Mouse (Mus musculus) kidney, embryonic 15.5 days (tissue): ENCODE results near the gene Myo6. TPM values are rescaled to one million over a fixed set of nuclear protein-coding genes. Genes with fewer than 3 reads are reported as not detected.

Experiments
- ATAC-seq: fragments of 200-750 bp; cut with Nextera tagmentation; replicated peaks from 2 replicates; pipeline ENCODE4 v1.8.0; 2017; ENCODE audit warnings: moderate TSS enrichment; ENCODE audit not compliant: low FRiP score
- H3K27ac ChIP-seq: fragments of 300-500 bp; sonication (generic); 2 replicates; pipeline ENCODE4 v1.5.1; 2015; ENCODE audit warnings: mild to moderate bottlenecking, inconsistent platforms
- H3K27me3 ChIP-seq: fragments of 300-500 bp; sonication (generic); 2 replicates; pipeline ENCODE4 v1.6.1; 2015; ENCODE audit warnings: inconsistent platforms
- H3K36me3 ChIP-seq: fragments of 300-500 bp; sonication (generic); 2 replicates; pipeline ENCODE4 v1.6.1; 2015; ENCODE audit warnings: inconsistent platforms
- H3K4me1 ChIP-seq: fragments of 300-500 bp; sonication (generic); 2 replicates; pipeline ENCODE4 v1.6.1; 2015; ENCODE audit warnings: inconsistent platforms
- H3K4me2 ChIP-seq: fragments of 300-500 bp; sonication (generic); 2 replicates; pipeline ENCODE4 v1.6.1; 2015; ENCODE audit warnings: moderate library complexity, mild to moderate bottlenecking, inconsistent platforms
- H3K4me3 ChIP-seq: fragments of 300-500 bp; sonication (generic); replicated peaks from 2 replicates; pipeline ENCODE4 v1.5.1; 2015; ENCODE audit warnings: mild to moderate bottlenecking, inconsistent platforms
- H3K9ac ChIP-seq: fragments of 300-500 bp; sonication (generic); 2 replicates; pipeline ENCODE4 v1.6.1; 2015; ENCODE audit warnings: mild to moderate bottlenecking, inconsistent platforms
- H3K9me3 ChIP-seq: fragments of 300-500 bp; sonication (generic); replicated peaks from 2 replicates; pipeline ENCODE4 v1.6.1; 2016; ENCODE audit warnings: inconsistent platforms
- WGBS: fragments of 180-500 bp; shearing (Covaris S2); methylation state at CpG from one replicate; pipeline ENCODE4 v1.1.7; 2015; ENCODE audit warnings: mixed read lengths; 5-methylcytosine and 5-hydroxymethylcytosine counted together
- polyA plus RNA-seq: library from polyadenylated mRNA; unstranded; fragments of >200 nt; fragmentation: Nextera tagmentation; extraction: Ambion mirVana; gene quantifications from 2 replicates; pipeline ENCODE4 v1.2.1, GENCODE M21; 2015

Myo6 gene
- polyA plus RNA-seq, 1 experiment from 2014 or later, result 54.0 TPM

GRCm38 (mm10) chr9:80277770-80278169 is 112.9 kb downstream of the Myo6 start:
- Histone ChIP-seq H3K9ac (no peak overlapping the region), H3K4me1 (no peaks in the 10 kb centered on the region), H3K27ac (no peak overlapping the region), H3K4me3 (no peak overlapping the region), H3K27me3 (no peaks in the 10 kb centered on the region), H3K36me3 (peaks cover 51% of the 10 kb centered on the region), H3K9me3 (no peaks in the 10 kb centered on the region), H3K4me2 (no peak overlapping the region)
- 80% methylated on average over 6 of the region's 6 CpGs for WGBS
- ATAC-seq, result no peak

- H3K27me3 ChIP-seq, result no peaks in the 10 kb centered on the region
- no peak overlapping the region for H3K9ac ChIP-seq
- ATAC-seq, result no peak
- H3K4me1 ChIP-seq, result no peaks in the 10 kb centered on the region
- 97% methylated on average over 1 of the region's 1 CpGs for WGBS
- no peaks in the 10 kb centered on the region for H3K9me3 ChIP-seq
- H3K27ac ChIP-seq, result no peak overlapping the region
- peaks cover 51% of the 10 kb centered on the region for H3K36me3 ChIP-seq
- no peak overlapping the region for H3K4me3 ChIP-seq
- no peak overlapping the region for H3K4me2 ChIP-seq
Measured at GRCm38 (mm10) chr9:80280724-80281123, 115.9 kb downstream of the Myo6 start.

- 96% methylated on average over 3 of the region's 3 CpGs for WGBS
- no peak overlapping the region for H3K4me2 ChIP-seq
- ATAC-seq, result no peak
- no peaks in the 10 kb centered on the region for H3K9me3 ChIP-seq
- H3K9ac ChIP-seq, result no peak overlapping the region
- H3K4me3 ChIP-seq, result no peak overlapping the region
- H3K27me3 ChIP-seq, result no peaks in the 10 kb centered on the region
- no peaks in the 10 kb centered on the region for H3K4me1 ChIP-seq
- peaks cover 41% of the 10 kb centered on the region for H3K36me3 ChIP-seq
- no peak overlapping the region for H3K27ac ChIP-seq
Measured at GRCm38 (mm10) chr9:80282426-80282825, 117.6 kb downstream of the Myo6 start.

- no peaks in the 10 kb centered on the region for H3K27me3 ChIP-seq
- H3K9me3 ChIP-seq, result no peaks in the 10 kb centered on the region
- WGBS, result 82% methylated on average over 2 of the region's 2 CpGs
Measured at GRCm38 (mm10) chr9:80284539-80285174, 119.8 kb downstream of the Myo6 start.

GRCm38 (mm10) chr9:80286845-80287244 is 122.0 kb downstream of the Myo6 start:
- Histone ChIP-seq H3K4me1 (no peaks in the 10 kb centered on the region), H3K9ac (no peak overlapping the region), H3K27me3 (no peaks in the 10 kb centered on the region), H3K9me3 (no peaks in the 10 kb centered on the region), H3K4me3 (no peak overlapping the region), H3K36me3 (peaks cover 65% of the 10 kb centered on the region), H3K27ac (no peak overlapping the region), H3K4me2 (no peak overlapping the region)
- WGBS, result 93% methylated on average over 7 of the region's 7 CpGs
- ATAC-seq, result no peak

More at GRCm38 (mm10) chr9:80284539-80285174, 119.8 kb downstream of the Myo6 start:
- Histone ChIP-seq H3K4me2 (no peak overlapping the region), H3K27ac (no peak overlapping the region), H3K36me3 (peaks cover 55% of the 10 kb centered on the region), H3K9ac (no peak overlapping the region), H3K4me1 (no peaks in the 10 kb centered on the region), H3K4me3 (no peak overlapping the region)
- ATAC-seq, result no peak

- Histone ChIP-seq H3K27me3 (no peaks in the 10 kb centered on the region), H3K27ac (no peak overlapping the region), H3K4me2 (no peak overlapping the region), H3K36me3 (peaks cover 37% of the 10 kb centered on the region), H3K9ac (no peak overlapping the region), H3K9me3 (no peaks in the 10 kb centered on the region), H3K4me3 (no peak overlapping the region), H3K4me1 (no peaks in the 10 kb centered on the region)
- 68% methylated on average over 2 of the region's 2 CpGs for WGBS
- no peak for ATAC-seq
Measured at GRCm38 (mm10) chr9:80293056-80293584, 128.3 kb downstream of the Myo6 start.

- Histone ChIP-seq H3K4me3 (no peak overlapping the region), H3K36me3 (peaks cover 31% of the 10 kb centered on the region), H3K9ac (no peak overlapping the region), H3K4me1 (no peaks in the 10 kb centered on the region), H3K4me2 (no peak overlapping the region), H3K27ac (no peak overlapping the region), H3K9me3 (no peaks in the 10 kb centered on the region), H3K27me3 (no peaks in the 10 kb centered on the region)
- 65% methylated on average over 4 of the region's 4 CpGs for WGBS
- ATAC-seq, result no peak
Measured at GRCm38 (mm10) chr9:80296086-80296485, 131.3 kb downstream of the Myo6 start.

GRCm38 (mm10) chr9:80299031-80299430 is 134.2 kb downstream of the Myo6 start:
- Histone ChIP-seq H3K9ac (no peak overlapping the region), H3K27ac (no peak overlapping the region), H3K36me3 (peaks cover 35% of the 10 kb centered on the region), H3K27me3 (no peaks in the 10 kb centered on the region), H3K4me3 (no peak overlapping the region), H3K4me1 (no peaks in the 10 kb centered on the region), H3K9me3 (no peaks in the 10 kb centered on the region), H3K4me2 (no peak overlapping the region)
- whole genome bisulfite sequencing, result 90% methylated on average over 9 of the region's 9 CpGs
- ATAC-seq, result no peak

- ATAC-seq, result no peak
- WGBS, result 63% methylated on average over 4 of the region's 4 CpGs
- no peaks in the 10 kb centered on the region for H3K4me1 ChIP-seq
Measured at GRCm38 (mm10) chr9:80303518-80303917, 138.7 kb downstream of the Myo6 start.

GRCm38 (mm10) chr9:80306390-80306789 is 141.6 kb downstream of the Myo6 start:
- Histone ChIP-seq H3K9me3 (no peaks in the 10 kb centered on the region), H3K4me3 (no peak overlapping the region), H3K27me3 (no peaks in the 10 kb centered on the region), H3K4me2 (no peak overlapping the region), H3K36me3 (peaks cover 41% of the 10 kb centered on the region), H3K9ac (no peak overlapping the region), H3K27ac (no peak overlapping the region), H3K4me1 (no peaks in the 10 kb centered on the region)
- ATAC-seq, result no peak
- 96% methylated on average over 4 of the region's 4 CpGs for WGBS

More at GRCm38 (mm10) chr9:80303518-80303917, 138.7 kb downstream of the Myo6 start:
- Histone ChIP-seq H3K27me3 (no peaks in the 10 kb centered on the region), H3K4me2 (no peak overlapping the region), H3K27ac (no peak overlapping the region), H3K36me3 (peaks cover 51% of the 10 kb centered on the region), H3K4me3 (no peak overlapping the region), H3K9me3 (no peaks in the 10 kb centered on the region), H3K9ac (no peak overlapping the region)

GRCm38 (mm10) chr9:80306853-80307252 is 142.0 kb downstream of the Myo6 start:
- Histone ChIP-seq H3K27ac (no peak overlapping the region), H3K27me3 (no peaks in the 10 kb centered on the region), H3K4me3 (no peak overlapping the region), H3K9me3 (no peaks in the 10 kb centered on the region), H3K9ac (no peak overlapping the region), H3K4me2 (no peak overlapping the region), H3K4me1 (no peaks in the 10 kb centered on the region), H3K36me3 (peaks cover 38% of the 10 kb centered on the region)
- 60% methylated on average over 11 of the region's 11 CpGs for WGBS
- ATAC-seq, result no peak

GRCm38 (mm10) chr9:80307629-80308028 is 142.8 kb downstream of the Myo6 start:
- ATAC-seq, result no peak
- H3K36me3 ChIP-seq, result peaks cover 37% of the 10 kb centered on the region
- no peaks in the 10 kb centered on the region for H3K27me3 ChIP-seq
- H3K4me1 ChIP-seq, result no peaks in the 10 kb centered on the region
- no peak overlapping the region for H3K9ac ChIP-seq
- H3K4me2 ChIP-seq, result no peak overlapping the region
- WGBS, result 89% methylated on average over 13 of the region's 13 CpGs
- no peak overlapping the region for H3K4me3 ChIP-seq
- no peaks in the 10 kb centered on the region for H3K9me3 ChIP-seq
- no peak overlapping the region for H3K27ac ChIP-seq

- ATAC-seq, result no peak
- whole genome bisulfite sequencing, result 82% methylated on average over 5 of the region's 5 CpGs
- no peak overlapping the region for H3K4me3 ChIP-seq
- no peak overlapping the region for H3K9ac ChIP-seq
- no peak overlapping the region for H3K4me2 ChIP-seq
- H3K27ac ChIP-seq, result no peak overlapping the region
- H3K36me3 ChIP-seq, result peaks cover 12% of the 10 kb centered on the region
- no peaks in the 10 kb centered on the region for H3K9me3 ChIP-seq
- no peaks in the 10 kb centered on the region for H3K27me3 ChIP-seq
- H3K4me1 ChIP-seq, result no peaks in the 10 kb centered on the region
Measured at GRCm38 (mm10) chr9:80313610-80314009, 148.8 kb downstream of the Myo6 start.
